Mouse (Mus musculus): ENCODE results near the gene Hoxc4.

DNA sequence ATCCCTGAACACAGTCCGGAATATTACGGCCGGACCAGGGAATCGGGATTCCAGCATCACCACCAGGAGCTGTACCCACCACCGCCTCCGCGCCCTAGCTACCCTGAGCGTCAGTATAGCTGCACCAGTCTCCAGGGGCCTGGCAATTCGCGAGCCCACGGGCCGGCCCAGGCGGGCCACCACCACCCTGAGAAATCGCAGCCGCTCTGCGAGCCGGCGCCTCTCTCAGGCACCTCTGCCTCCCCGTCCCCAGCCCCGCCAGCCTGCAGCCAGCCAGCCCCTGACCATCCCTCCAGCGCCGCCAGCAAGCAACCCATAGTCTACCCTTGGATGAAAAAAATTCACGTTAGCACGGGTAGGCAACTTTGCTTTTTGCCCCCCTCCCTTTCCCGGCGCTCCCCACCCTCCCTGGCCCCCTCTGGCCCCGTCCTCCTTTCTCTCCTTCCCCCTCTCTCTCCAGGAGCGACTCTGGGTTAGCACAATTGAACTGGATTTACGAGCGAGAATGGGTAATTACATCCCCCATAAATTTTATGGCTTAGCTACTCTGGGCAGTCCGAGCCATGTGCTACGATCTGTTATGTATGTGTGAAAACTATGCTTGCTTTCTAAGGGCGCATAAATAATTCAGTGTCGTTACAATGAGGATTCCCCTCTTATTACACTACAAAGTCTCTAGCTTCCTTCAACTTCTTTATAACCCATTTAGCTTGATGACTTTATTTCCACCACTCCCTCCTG is 16.2 kb downstream of the Hoxc4 start:
- no peak for TF ChIP-seq EP300 (IDR thresholded peaks at IDR 0.05; ENCODE audit: insufficient read depth, low read depth, low read length)
- TF ChIP-seq CTCF (IDR thresholded peaks at IDR 0.05; ENCODE audit: low read depth, low read length): no peak
